Mouse (Mus musculus) spleen, adult 18-20 months (tissue): ENCODE data around the gene Fhdc1.

Experiments
- DNase-seq, 2 experiments: peaks; one replicate each; pipeline ENCODE4 v3.0.0; 2022; ENCODE audit warnings: mixed read lengths in 2 of 2

The Fhdc1 gene

DNA sequence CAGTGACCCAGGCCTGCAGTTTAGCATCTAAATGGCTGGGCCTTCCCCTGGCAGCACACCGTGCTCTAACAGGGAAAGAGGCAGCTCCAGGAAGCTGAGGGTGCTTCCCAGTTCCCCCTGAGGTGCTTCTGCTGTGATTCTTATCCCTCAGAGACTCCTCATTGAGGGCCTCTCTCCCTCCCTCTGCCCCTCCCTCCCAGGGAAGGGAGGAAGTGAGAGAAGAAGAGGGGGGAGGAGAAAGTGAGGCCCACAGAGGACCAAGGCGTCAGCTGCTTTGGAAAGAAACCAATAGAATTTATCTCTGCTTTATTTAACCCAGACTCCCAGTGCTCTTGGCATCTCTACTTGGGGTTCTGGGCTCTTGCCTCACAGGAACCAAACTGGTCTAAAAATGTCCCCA is 50.1 kb downstream of the Fhdc1 start:
- no peak for DNase-seq

DNA sequence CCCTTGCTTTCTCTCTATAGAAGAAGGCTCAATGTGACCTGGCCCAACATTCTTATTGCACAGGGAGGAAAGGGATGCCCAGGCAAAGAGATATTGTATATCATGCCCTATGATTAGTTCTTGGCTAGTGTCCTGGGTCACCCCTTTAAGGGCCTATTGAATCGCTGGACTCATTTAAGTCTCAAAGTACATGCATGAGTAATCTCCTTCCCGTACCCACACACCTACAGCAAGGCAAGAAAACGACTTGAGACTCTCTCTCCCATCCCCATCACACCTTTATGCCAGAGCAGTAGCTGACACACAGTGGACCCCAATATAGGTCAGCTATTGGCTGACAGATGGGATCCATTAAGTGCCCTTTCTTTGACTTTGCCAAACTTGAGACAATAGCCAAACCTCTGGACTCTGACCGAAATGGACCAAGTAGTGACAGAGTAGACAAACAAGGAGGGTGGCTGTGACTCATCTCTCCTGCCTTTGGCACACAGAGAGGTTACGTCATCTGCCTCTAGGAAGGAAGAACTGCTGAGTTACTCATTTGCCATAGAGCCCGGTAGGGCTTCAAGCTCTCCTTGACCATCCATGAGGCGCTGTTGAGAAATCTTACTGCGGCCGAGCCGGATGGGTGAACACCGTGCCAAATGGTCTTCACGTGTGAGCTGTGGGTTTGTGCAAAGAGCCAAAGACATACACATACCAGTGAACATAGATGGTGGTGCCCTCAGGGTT is 51.1 kb downstream of the Fhdc1 start:
- DNase-seq: no peak

GRCm38 (mm10) chr3:84427779-84428178 is 52.5 kb downstream of the Fhdc1 start:
- no peak for DNase-seq

GRCm38 (mm10) chr3:84422340-84422739 is 57.9 kb downstream of the Fhdc1 start:
- DNase-seq: no peak

GRCm38 (mm10) chr3:84413868-84414267 is 66.4 kb downstream of the Fhdc1 start:
- no peak for DNase-seq

- DNase-seq: no peak
These were observed 67.3 kb downstream of the Fhdc1 start for GRCm38 (mm10) chr3:84412920-84413319.

DNA sequence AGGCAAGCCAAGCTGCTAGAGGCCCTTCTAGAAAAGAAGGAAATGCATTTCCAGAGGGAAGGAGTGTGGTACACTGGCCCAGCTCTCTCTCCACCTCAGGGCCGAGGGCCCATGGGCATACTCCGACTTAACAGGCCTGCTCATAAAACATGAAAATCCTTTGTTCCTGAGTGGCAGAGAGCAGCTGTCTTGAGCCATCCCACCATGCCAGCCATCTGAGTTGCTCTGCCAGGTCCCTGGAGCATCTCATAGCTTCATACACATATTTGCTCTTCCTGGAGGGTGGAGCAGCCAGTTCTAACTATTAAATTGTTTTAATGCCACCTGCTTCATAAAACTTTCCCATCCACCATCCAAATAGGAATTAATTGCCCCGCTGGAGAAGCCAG is 70.8 kb downstream of the Fhdc1 start:
- DNase-seq: no peak

- DNase-seq: no peak
These were observed 71.3 kb downstream of the Fhdc1 start for GRCm38 (mm10) chr3:84408756-84409473.

GRCm38 (mm10) chr3:84405523-84405922 is 74.7 kb downstream of the Fhdc1 start:
- DNase-seq: no peak

GRCm38 (mm10) chr3:84403389-84403788 is 76.8 kb downstream of the Fhdc1 start:
- DNase-seq: no peak

- no peak for DNase-seq
These were observed 77.5 kb downstream of the Fhdc1 start for GRCm38 (mm10) chr3:84402716-84403115.

GRCm38 (mm10) chr3:84397976-84398375 is 82.3 kb downstream of the Fhdc1 start:
- no peak for DNase-seq

GRCm38 (mm10) chr3:84396240-84396639 is 84.0 kb downstream of the Fhdc1 start:
- no peak for DNase-seq

- DNase-seq: no peak
These were observed 84.4 kb downstream of the Fhdc1 start for GRCm38 (mm10) chr3:84395840-84396239.

- DNase-seq: no peak
These were observed 85.3 kb downstream of the Fhdc1 start for GRCm38 (mm10) chr3:84394841-84395447.
